Mouse (Mus musculus): ENCODE data around the gene Ofd1.

Ofd1 gene

DNA sequence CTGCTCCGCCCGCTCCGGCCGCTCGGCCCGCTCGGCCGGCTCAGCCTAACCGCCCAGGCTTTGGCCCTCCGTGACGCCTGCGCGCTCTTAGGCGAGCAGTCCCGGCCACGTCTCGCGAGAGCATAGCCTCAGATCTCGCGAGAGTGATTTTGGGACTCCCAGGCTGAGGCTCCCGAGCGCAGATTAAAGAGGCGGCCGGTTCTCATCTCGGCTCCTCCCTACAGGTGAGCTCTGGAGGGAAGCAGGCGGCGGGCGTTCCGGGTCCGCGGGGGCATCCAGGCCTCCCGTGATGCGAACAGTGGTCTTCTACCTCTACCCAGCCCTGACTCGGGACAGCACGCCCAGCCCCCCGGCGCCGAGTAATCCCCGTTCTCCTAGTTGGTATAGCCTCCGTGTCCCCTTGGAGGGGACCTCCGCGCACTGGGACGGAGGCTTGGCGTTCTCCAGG, at the start of gene Ofd1:
Gene Ofd1 (minus strand): TSS at position 89 of the 448 bp plus-strand sequence.
- DNase-seq (ENCODE audit: low read depth), result peak; percentile 91

- peak; percentile 93 for DNase-seq (ENCODE audit: low read depth)
Measured at GRCm38 (mm10) chrX:166479365-166479983, 39.0 kb upstream of the Ofd1 start, which contains the start of gene Rab9. TSS of gene Rab9 (minus strand) at chrX:166479867.

GRCm38 (mm10) chrX:166478631-166479364, 38.3 kb upstream of the Ofd1 start:
- peak; percentile 52 for DNase-seq (ENCODE audit: low read depth)

- DNase-seq (ENCODE audit: low read depth), result no peak
Measured at GRCm38 (mm10) chrX:166477393-166477792, 36.9 kb upstream of the Ofd1 start.

DNA sequence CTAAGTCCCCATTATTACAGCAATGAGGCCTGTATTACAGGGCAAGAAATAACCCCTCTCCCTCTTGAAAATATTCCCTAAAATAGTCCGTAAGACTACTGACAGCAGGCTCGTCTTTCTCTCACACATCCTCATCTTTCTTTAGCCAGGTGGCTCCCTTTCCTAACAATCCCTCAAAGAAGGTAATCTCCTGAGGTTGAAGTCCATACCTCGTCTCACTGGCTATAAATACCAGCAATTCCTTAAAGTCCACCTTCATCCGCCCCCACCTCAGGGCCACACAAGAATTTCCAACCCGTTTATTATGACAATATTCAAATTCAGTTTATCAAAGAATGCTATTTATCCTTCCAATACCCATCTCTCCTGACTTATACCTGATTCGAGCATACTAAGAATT, 32.1 kb upstream of the Ofd1 start:
- DNase-seq (ENCODE audit: low read depth), result no peak

GRCm38 (mm10) chrX:166468321-166468720, 27.8 kb upstream of the Ofd1 start:
- DNase-seq (ENCODE audit: low read depth), result no peak

DNA sequence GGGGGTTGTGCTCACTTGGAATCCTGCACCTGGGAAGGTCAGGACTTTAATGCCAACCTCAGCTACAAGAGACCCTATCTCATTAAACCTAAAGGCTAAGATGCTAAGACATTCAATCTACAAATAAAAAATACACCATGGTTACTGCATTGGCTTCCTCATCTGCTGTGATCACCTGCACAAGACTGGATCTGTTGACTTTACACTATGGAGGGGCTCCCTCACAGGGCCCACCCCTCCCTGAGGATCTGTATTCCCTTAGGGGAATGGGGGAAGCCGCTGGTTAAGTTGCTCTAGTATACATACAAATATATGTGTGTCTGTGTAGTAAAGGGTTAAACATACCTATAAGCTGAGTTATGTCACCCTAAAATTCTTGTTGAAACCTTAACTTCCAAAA, 15.0 kb upstream of the Ofd1 start:
- no peak for DNase-seq (ENCODE audit: low read depth)

DNA sequence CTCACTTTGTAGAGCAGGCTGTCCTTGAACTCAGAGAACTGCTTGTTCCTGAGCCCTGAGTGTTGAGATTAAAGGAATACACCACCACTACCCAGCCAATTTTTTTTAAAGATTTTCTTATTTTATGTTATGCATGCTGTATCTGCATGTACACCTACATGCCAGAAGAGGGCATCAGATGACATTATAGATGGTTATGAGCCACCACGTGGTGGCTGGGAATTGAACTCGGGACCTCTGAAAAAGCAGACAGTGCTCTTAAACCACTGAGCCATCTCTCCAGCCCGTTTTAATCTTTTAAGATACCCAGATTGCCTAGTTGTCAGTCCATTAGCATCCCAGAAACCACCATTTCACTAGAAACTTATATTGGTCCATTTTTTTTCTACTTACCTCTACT, 13.8 kb upstream of the Ofd1 start:
- no peak for DNase-seq (ENCODE audit: low read depth)

DNA sequence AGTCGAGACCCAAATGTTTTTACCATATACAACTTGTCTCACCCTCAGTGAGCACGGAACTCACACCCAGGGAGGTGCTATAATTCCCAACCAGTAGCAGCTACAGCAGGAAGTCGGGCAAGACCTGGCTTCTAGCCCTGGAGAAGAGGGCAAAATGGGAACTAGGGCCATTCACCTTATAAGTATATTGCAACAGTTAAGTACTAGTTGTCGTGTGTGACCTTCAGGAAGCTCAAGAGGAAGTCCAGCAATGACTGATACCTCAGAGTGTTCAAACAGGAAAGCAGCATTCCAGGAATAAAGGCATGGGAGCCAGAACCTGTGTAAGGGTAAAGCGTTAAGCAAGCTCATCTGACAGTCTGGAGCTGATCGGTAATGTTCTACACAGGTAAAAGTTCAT, 13.0 kb upstream of the Ofd1 start:
- DNase-seq (ENCODE audit: low read depth), result peak; percentile 39

DNA sequence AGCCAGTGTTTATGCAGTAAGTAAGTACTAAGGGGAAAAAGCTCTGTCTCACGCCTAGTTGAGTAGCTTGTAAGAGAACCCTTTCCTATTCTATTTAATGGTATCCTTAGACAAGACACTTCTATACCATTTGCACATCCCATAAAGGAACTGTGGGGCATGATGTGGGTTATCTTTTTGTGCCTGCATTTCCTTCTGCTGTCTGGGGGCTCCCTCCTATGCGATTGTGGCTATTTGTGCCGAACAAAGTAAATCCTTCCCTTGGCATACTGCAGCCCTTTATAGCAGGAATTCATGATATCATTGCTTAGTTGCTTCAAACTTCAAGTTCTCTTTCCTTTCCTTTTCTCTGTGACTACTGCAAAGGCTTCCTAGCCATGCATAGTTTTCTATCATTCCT, 4.0 kb upstream of the Ofd1 start:
- DNase-seq (ENCODE audit: low read depth), result no peak

GRCm38 (mm10) chrX:166440036-166440615, 378 bp downstream of the Ofd1 start, which contains the start of gene Trappc2:
TSS of gene Trappc2 (plus strand) at chrX:166440574.
- DNase-seq (ENCODE audit: low read depth), result peak; percentile 34

DNA sequence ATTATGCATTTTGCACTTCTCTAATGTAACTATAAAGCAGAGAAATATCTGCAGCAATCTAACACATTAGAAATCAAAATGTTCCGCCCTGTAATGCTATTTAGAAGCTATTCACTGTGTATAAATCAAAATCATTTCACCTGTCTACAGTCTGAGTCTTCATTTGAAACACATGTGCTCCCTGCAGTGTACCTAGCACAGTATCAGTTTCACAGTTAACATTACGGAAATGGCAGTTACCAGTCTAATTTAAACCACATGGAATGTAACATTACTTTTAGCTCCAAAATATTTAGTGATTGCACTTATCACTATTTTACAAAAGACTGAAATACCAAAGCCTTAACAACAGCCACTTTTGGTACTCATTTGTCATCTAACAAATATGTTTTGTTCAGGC, 5.7 kb downstream of the Ofd1 start:
- no peak for DNase-seq (ENCODE audit: low read depth)

GRCm38 (mm10) chrX:166416196-166416595, 24.3 kb downstream of the Ofd1 start:
- DNase-seq (ENCODE audit: low read depth), result peak; percentile 37

DNA sequence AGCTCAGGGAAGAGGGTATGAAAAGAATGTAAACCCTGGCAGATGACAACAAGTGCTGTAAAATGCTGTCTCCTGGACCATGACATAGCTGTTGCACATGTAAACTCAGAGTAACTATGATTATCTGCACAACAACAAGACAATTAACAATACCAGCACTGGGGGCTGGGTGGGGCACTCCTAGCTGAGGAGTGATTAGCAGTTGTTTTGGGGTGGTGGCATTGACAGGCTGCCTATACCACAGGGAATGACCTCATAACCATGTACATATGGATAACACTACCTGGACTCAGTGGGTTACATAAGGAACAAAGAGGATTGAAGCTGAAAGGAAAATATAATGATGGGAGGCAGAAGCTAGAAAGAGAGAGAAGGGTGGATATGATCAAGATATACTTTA, 32.6 kb downstream of the Ofd1 start:
- DNase-seq (ENCODE audit: low read depth), result no peak

GRCm38 (mm10) chrX:166393753-166394152, 46.8 kb downstream of the Ofd1 start:
- peak; percentile 6 for DNase-seq (ENCODE audit: low read depth)

DNA sequence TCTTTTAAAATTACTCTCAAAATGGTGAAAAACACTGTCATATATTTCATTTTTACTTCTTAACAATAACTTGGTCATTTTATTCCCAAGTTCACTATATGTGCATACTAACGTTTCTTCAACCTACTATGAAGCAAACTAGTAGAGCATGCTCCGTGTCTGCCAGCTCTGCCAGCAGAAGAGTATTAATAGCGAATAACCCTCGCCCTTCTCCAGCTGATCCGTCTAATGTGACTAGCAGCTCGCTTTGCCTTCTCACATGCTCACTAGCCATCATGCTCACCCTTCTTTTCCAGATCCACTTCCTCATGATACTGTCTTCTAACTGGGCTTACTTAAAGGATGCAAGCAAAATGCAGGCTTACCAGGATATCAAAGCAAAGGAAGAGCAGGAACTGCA, 53.8 kb downstream of the Ofd1 start:
- DNase-seq (ENCODE audit: low read depth), result no peak

GRCm38 (mm10) chrX:166384935-166385334, 55.6 kb downstream of the Ofd1 start:
- DNase-seq (ENCODE audit: low read depth), result no peak

DNA sequence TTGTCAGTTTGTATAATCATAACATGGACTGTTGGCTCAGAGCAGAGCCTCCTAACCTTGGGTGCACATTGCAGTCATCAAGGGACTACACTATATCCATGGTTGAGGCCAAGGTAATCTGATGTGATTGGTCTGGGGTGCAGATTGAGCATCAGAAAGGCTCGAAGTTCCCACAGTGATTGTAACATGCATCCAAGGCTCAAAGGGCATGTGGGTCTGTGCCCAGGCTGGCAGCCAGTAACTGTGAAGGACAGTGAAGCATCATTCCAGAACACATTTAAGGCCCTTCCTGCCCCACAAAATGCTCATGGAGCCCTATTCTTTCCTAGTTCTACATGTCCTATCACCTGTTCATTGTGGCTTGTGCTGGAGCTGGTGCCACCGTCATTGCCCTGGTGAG, 56.9 kb downstream of the Ofd1 start:
- no peak for DNase-seq (ENCODE audit: low read depth)

GRCm38 (mm10) chrX:166378652-166379051, 61.9 kb downstream of the Ofd1 start:
- no peak for DNase-seq (ENCODE audit: low read depth)

- peak; percentile 65 for DNase-seq (ENCODE audit: low read depth)
Measured at GRCm38 (mm10) chrX:166376681-166377328, 63.7 kb downstream of the Ofd1 start.

DNA sequence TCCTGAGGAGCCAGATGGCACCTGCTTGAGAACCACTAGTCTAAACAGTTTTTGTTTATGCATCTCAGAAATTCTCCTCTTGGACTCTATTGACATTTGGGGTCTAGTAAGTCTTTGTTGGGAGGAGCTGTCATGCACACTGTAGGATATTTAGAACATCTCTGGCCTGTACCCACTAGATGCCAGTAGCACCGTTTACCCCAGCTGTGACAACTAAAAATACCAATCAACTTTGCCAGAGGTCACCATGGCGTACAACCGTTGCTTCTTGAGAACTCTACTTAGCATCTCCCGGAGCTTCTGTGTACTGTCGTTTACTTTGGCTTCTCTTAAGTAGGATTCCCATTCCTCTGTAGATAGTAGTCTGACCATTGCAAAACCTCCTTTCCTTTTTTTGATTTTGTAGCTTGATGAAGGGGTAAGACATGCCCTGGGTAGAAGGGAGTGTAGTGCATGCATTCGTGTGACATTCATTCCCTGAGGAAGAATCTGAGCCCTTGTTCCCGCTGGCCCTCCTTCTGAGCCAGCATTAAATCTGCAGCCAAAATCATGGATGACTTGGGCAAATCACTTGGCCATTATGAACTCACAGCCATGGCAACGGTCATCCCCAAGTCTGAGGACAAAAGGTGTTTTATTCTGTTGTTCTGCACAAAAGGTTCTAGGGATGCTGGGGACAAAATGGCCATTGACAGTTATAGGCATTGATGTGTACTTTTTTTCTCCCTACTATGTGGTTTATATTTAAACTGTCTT, 74.9 kb downstream of the Ofd1 start:
- no peak for DNase-seq (ENCODE audit: low read depth)

GRCm38 (mm10) chrX:166360455-166360854, 80.0 kb downstream of the Ofd1 start:
- DNase-seq (ENCODE audit: low read depth), result peak; percentile 16
